9 mouse cellular contexts compared by ENCODE assay signal in genomic region chr4:63405051-63405450, GRCm38 (mm10). TPM values are rescaled to one million over a fixed set of nuclear protein-coding genes. Genes with fewer than 3 reads are reported as not detected.
A peak's percentile ranks its signal among the peaks of the same experiment; 100 is the strongest.
DNase-seq lines count a peak whose midpoint lies in the region; ATAC-seq and TF ChIP-seq lines count a peak whose summit lies in the region.
"Had no signal": no experiment of that assay in that cellular context is flagged by ENCODE, and none has a peak within 500 bp of the region (broad histone marks: within the 10 kb centered on the region; RNA-seq: fewer than 3 reads in every experiment).

No protein-coding gene starts in this region.

- peaks cover 14% of the 10 kb centered on the region for H3K4me1 ChIP-seq in heart, adult 2 months (ENCODE audit: control insufficient read depth, insufficient read depth, low read length)
- peaks cover 29 to 61% of the 10 kb centered on the region in 2 experiments for H3K4me1 ChIP-seq in CH12.LX (ENCODE audit: control insufficient read depth in 1 of 2, insufficient read depth in 2 of 2)

- peak in 1 of 2 experiments; percentile 38 for DNase-seq in heart, adult 2 months
- DNase-seq in heart, postnatal 4 days = no peak
- DNase-seq in CH12.LX (ENCODE audit: extremely low read depth) = no peak
- peak; percentile 82 for DNase-seq in induced T-regulatory cell, adult 2 months (ENCODE audit: low read depth)
- DNase-seq in left cerebral cortex, postnatal 14 days (ENCODE audit: low spot score in 2 of 2) = no peak
- DNase-seq in kidney, adult 18-20 months = no peak
- DNase-seq in adrenal gland, postnatal 10 days = no peak

- no peak overlapping the region for H3K4me3 ChIP-seq in heart, adult 2 months
- peak overlapping the region; percentile 14 to 69 (median 49) for H3K4me3 ChIP-seq in CH12.LX (replicated peaks in 1 of 3; ENCODE audit: low read depth in 2 of 3, low read length in 2 of 3, poor library complexity in 1 of 3)

- no peak overlapping the region for H3K9ac ChIP-seq in heart, adult 2 months (ENCODE audit: low read depth, low read length)
- peak overlapping the region; percentile 97 for H3K9ac ChIP-seq in CH12.LX (ENCODE audit: insufficient read depth, low read depth)

- no peak for TF ChIP-seq CTCF in heart, adult 2 months (IDR thresholded peaks at IDR 0.05)
- no peak for TF ChIP-seq CTCF in CH12.LX (conservative IDR thresholded peaks at IDR 0.05 in 1 of 2, IDR thresholded peaks at IDR 0.05 in 1 of 2; ENCODE audit: low read depth in 2 of 2, low read length in 2 of 2)

- 0 out of 2 replicates have a peak overlapping the region, but pooled peaks have one; percentile 98 for H3K27ac ChIP-seq in heart, adult 2 months
- H3K27ac ChIP-seq in CH12.LX (ENCODE audit: insufficient read depth, low read depth) = peak overlapping the region; percentile 95

- no peaks in the 10 kb centered on the region for H3K27me3 ChIP-seq in heart, adult 2 months (ENCODE audit: control insufficient read depth, insufficient read depth, low read length)
- no peaks in the 10 kb centered on the region for H3K27me3 ChIP-seq in CH12.LX (replicated peaks)

- no peaks in the 10 kb centered on the region for H3K79me2 ChIP-seq in heart, adult 2 months (replicated peaks; ENCODE audit: control insufficient read depth, insufficient read depth, low read length)
- H3K79me2 ChIP-seq in CH12.LX (replicated peaks; ENCODE audit: control insufficient read depth, extremely low read depth, insufficient read depth, poor library complexity, severe bottlenecking) = peaks cover 71% of the 10 kb centered on the region

- in situ Hi-C loops in CH12.LX (cut with MboI; ENCODE audit: low pct_ligation_motif_present, low pct_unique_long_range_greater_than_20kb, low sequenced_read_pairs) = loop anchor here (5.0 to 25.0 kb wide), 5 partner anchors 33 to 532 kb away; partner anchors contain the start of genes Orm3 and Tnfsf8

- dilution Hi-C loops in CH12.LX (cut with MboI; ENCODE audit: extremely low pct_ligation_motif_present, extremely low pct_unique_long_range_greater_than_20kb, low sequenced_read_pairs) = no loop called here

- no peak for TF ChIP-seq POLR2A in heart, adult 2 months (IDR thresholded peaks at IDR 0.05; ENCODE audit: insufficient read depth, low read depth, low read length)
- TF ChIP-seq POLR2A in CH12.LX (IDR thresholded peaks at IDR 0.05; ENCODE audit: low read depth, low read length) = no peak

- no peak for TF ChIP-seq RAD21 in CH12.LX (IDR thresholded peaks at IDR 0.05; ENCODE audit: low read depth, low read length)

- TF ChIP-seq EP300 in heart, adult 2 months (IDR thresholded peaks at IDR 0.05; ENCODE audit: insufficient read depth, low read depth, low read length) = no peak
- TF ChIP-seq EP300 in CH12.LX (IDR thresholded peaks at IDR 0.05; ENCODE audit: low read length) = peak; percentile 15; the same call in 1 of the 2 replicates

- WGBS in heart, adult 2 months = 27% methylated on average over 7 of the region's 7 CpGs

- intact Hi-C loops in heart, adult 2 months (cut with DNase I) = loop anchor here (10.0 kb wide), 1 partner anchor 890 kb away; the partner anchor contains the start of gene Alad
- intact Hi-C loops in left cerebral cortex, postnatal 14 days (cut with DNase I) = loop anchor here (2.0 to 10.0 kb wide), 2 partner anchors 220 to 246 kb away; no protein-coding TSS in a partner anchor

- H3K4me2 ChIP-seq in CH12.LX (ENCODE audit: insufficient read depth, low read depth, poor library complexity, severe bottlenecking) = peak overlapping the region; percentile 85

- ATAC-seq in neutrophil, adult 5-6 weeks (ENCODE audit: extremely low read depth, insufficient number of reproducible peaks, low FRiP score, poor library complexity, severe bottlenecking) = peak; percentile 29; the same call in 1 of the 2 replicates

- no peaks in the 10 kb centered on the region for H3K9me3 ChIP-seq in CH12.LX (replicated peaks; ENCODE audit: low read length)

- no peaks in the 10 kb centered on the region for H3K36me3 ChIP-seq in heart, adult 2 months (ENCODE audit: control insufficient read depth, insufficient read depth, low read length)
- peaks cover 3 to 18% of the 10 kb centered on the region in 2 experiments for H3K36me3 ChIP-seq in CH12.LX (replicated peaks in 1 of 2; ENCODE audit: control insufficient read depth in 1 of 2, insufficient read depth in 1 of 2, low read length in 1 of 2)

TF ChIP-seq in CH12.LX, 34 proteins besides CTCF, POLR2A, EP300 and RAD21:
- TF ChIP-seq ZMIZ1 (IDR thresholded peaks at IDR 0.05; ENCODE audit: low read depth, low read length) = no peak
- TF ChIP-seq BHLHE40 (IDR thresholded peaks at IDR 0.05; ENCODE audit: low read depth, low read length) = peak; percentile 52; the same call in 1 of the 2 replicates
- TF ChIP-seq CHD1 (IDR thresholded peaks at IDR 0.05; ENCODE audit: low read depth, low read length) = no peak
- TF ChIP-seq USF2 (conservative IDR thresholded peaks at IDR 0.05; ENCODE audit: low read depth, low read length) = no peak
- no peak for TF ChIP-seq ZKSCAN1 (IDR thresholded peaks at IDR 0.05; ENCODE audit: borderline replicate concordance, low read depth, low read length)
- peak; percentile 72 for TF ChIP-seq TCF12 (IDR thresholded peaks at IDR 0.05; ENCODE audit: low read depth, low read length)
- 0 out of 2 replicates have a peak, but pooled peaks have one; percentile 5 for TF ChIP-seq UBTF (IDR thresholded peaks at IDR 0.05; ENCODE audit: low read depth, low read length)
- TF ChIP-seq MXI1 (IDR thresholded peaks at IDR 0.05; ENCODE audit: low read depth, low read length) = peak; percentile 53; the same call in 1 of the 2 replicates
- no peak for TF ChIP-seq ZNF384 (IDR thresholded peaks at IDR 0.05; ENCODE audit: low read depth, low read length)
- TF ChIP-seq ZC3H11A (IDR thresholded peaks at IDR 0.05; ENCODE audit: low read depth, low read length) = no peak
- 0 out of 2 replicates have a peak, but pooled peaks have one; percentile 47 for TF ChIP-seq SIN3A (IDR thresholded peaks at IDR 0.05; ENCODE audit: low read length)
- no peak for TF ChIP-seq MAZ (IDR thresholded peaks at IDR 0.05; ENCODE audit: low read depth, low read length)
- TF ChIP-seq MAFK (IDR thresholded peaks at IDR 0.05; ENCODE audit: insufficient replicate concordance, low read length) = no peak
- TF ChIP-seq MYC (IDR thresholded peaks at IDR 0.05; ENCODE audit: low read depth, low read length) = no peak

RNA-seq across cellular contexts. Expression of gene Akna, which starts 1.9 kb away (rescaled TPM):
- total RNA-seq in heart, adult 2 months (2021) = 1 to 10 TPM; 3.5 to 3.9 TPM
- 3.4 and 4.8 TPM in 2 replicates for polyA plus RNA-seq in heart, adult 2 months (2012; rRNA removed)
- total RNA-seq in heart, postnatal 4 days (2021) = 1 to 10 TPM; 4.8 to 5.3 TPM
- total RNA-seq in CH12.LX (2012; rRNA removed) (19.3 and 28.0 TPM in 2 replicates), CH12.LX (2014; rRNA removed) (5.1 and 6.5 TPM in 2 replicates)
- 28.5 and 37.5 TPM in 2 replicates for polyA plus RNA-seq in CH12.LX (2012; ENCODE audit: insufficient read length, low read depth)
- total RNA-seq in neutrophil, adult 5-6 weeks (2017) = 186 and 189 TPM in 2 replicates
- 1 to 10 TPM; 3.9 to 4.0 TPM for total RNA-seq in left cerebral cortex, postnatal 14 days (2021)
- 1 to 10 TPM; 7.4 to 7.7 TPM for total RNA-seq in adrenal gland, postnatal 10 days (2021)

RNA-seq across cellular contexts. Expression of gene Orm2, which starts 42.8 kb away (rescaled TPM):
- total RNA-seq in heart, adult 2 months (2021) = not detected
- polyA plus RNA-seq in heart, adult 2 months (2012; rRNA removed) = 0.73 TPM in 1 of 2 replicates, not detected in the other
- total RNA-seq in heart, postnatal 4 days (2021) = not detected
- total RNA-seq in CH12.LX (2012; rRNA removed) (not detected in 2 replicates), CH12.LX (2014; rRNA removed) (not detected in 2 replicates)
- 0.53 TPM in 1 of 2 replicates, not detected in the other for polyA plus RNA-seq in CH12.LX (2012; ENCODE audit: insufficient read length, low read depth)
- total RNA-seq in neutrophil, adult 5-6 weeks (2017) = not detected in 2 replicates
- not detected for total RNA-seq in left cerebral cortex, postnatal 14 days (2021)
- under 1 TPM in 1 of 2 experiments, not detected in 1; 0.84 TPM for total RNA-seq in adrenal gland, postnatal 10 days (2021)
- polyA plus RNA-seq: C2C12 had no signal

RNA-seq across cellular contexts. Expression of gene Orm3, which starts 49.1 kb away (rescaled TPM):
- 1 to 10 TPM; 2.7 to 3.6 TPM for total RNA-seq in heart, adult 2 months (2021)
- polyA plus RNA-seq in heart, adult 2 months (2012; rRNA removed) = 0.41 TPM in 1 of 2 replicates, not detected in the other
- total RNA-seq in heart, postnatal 4 days (2021) = not detected
- total RNA-seq in CH12.LX (2012; rRNA removed) = not detected in 2 replicates
- not detected in 2 replicates for total RNA-seq in CH12.LX (2014; rRNA removed)
- polyA plus RNA-seq in CH12.LX (2012; ENCODE audit: insufficient read length, low read depth) = 0.30 and 0.33 TPM in 2 replicates
- 0.86 TPM in 1 of 2 replicates, not detected in the other for total RNA-seq in neutrophil, adult 5-6 weeks (2017)
- total RNA-seq in left cerebral cortex, postnatal 14 days (2021) = not detected
- total RNA-seq in adrenal gland, postnatal 10 days (2021) = 1 to 10 TPM; 1.5 to 2.2 TPM
- polyA plus RNA-seq: C2C12 had no signal
